Mouse (Mus musculus): Measurements from ENCODE around the gene D17Wsu92e. TPM values are rescaled to one million over a fixed set of nuclear protein-coding genes. Genes with fewer than 3 reads are reported as not detected.
A peak's percentile ranks its signal among the peaks of the same experiment; 100 is the strongest.

D17Wsu92e gene
- polyA plus RNA-seq, 1 experiment from 2014 or later: 15.4 TPM

DNA sequence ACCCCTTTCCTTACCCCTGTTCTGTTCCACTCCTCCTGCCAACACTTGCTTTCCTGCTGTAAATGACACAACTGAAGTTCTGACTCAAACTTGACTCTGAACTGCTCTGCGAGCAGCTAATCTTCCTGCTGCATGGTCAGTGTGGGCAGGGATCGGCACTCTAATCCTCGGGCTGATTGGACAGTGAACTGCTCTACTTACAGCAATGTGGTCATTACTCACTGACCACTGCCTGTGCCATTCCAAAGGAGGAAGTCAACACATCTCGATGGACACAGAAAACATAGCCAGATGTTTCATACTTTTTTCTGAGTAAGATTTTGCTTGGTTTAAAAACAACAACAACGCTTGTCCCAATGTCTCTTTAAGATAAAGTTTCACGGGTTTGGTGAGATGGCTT, 55.4 kb downstream of the D17Wsu92e start:
- H3K4me3 ChIP-seq (ENCODE audit: low read length): no peak overlapping the region
- no peak overlapping the region for H3K9ac ChIP-seq (ENCODE audit: low read length)
- H3K9me3 ChIP-seq (replicated peaks; ENCODE audit: control insufficient read depth, low read length): peaks cover 7% of the 10 kb centered on the region
- H3K27ac ChIP-seq (ENCODE audit: low read length): no peak overlapping the region
- ATAC-seq (replicated peaks; ENCODE audit: extremely low read depth, insufficient read depth, low FRiP score): no peak
- peaks cover 24% of the 10 kb centered on the region for H3K36me3 ChIP-seq (ENCODE audit: control insufficient read depth, insufficient read depth)
- no peaks in the 10 kb centered on the region for H3K27me3 ChIP-seq (ENCODE audit: control insufficient read depth, insufficient read depth, low read length)
- H3K4me1 ChIP-seq (ENCODE audit: control insufficient read depth, insufficient read depth, low read length): peaks cover 4% of the 10 kb centered on the region; the same call in 1 of the 2 replicates
- 96% methylated on average over 6 of the region's 6 CpGs for WGBS
- no peak overlapping the region for H3K4me2 ChIP-seq (ENCODE audit: low read depth, low read length)

DNA sequence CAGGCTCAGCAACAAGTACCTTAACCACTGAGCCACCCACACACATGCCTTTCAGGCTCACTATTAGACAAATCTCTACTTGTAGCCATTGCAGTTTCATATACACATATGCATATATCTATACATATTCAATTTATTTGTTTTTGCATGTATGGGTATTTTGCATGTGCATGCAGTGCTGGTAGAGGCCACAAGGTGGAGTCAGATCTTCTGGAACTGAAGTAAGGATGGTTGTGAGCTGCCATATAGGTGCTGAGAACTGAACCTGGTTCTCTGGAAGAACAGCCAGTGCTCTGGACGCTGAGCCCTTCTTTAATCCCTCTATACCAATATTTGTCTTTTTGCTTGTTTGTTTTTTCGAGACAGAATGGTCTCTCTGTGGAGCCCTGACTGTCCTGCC, 56.0 kb downstream of the D17Wsu92e start:
- Histone ChIP-seq H3K9me3 (replicated peaks; ENCODE audit: control insufficient read depth, low read length) (peaks cover 7% of the 10 kb centered on the region), H3K36me3 (ENCODE audit: control insufficient read depth, insufficient read depth) (peaks cover 24% of the 10 kb centered on the region), H3K4me1 (ENCODE audit: control insufficient read depth, insufficient read depth, low read length) (peaks cover 4% of the 10 kb centered on the region; the same call in 1 of the 2 replicates), H3K9ac (ENCODE audit: low read length) (no peak overlapping the region), H3K4me2 (ENCODE audit: low read depth, low read length) (no peak overlapping the region), H3K27ac (ENCODE audit: low read length) (no peak overlapping the region), H3K27me3 (ENCODE audit: control insufficient read depth, insufficient read depth, low read length) (no peaks in the 10 kb centered on the region), H3K4me3 (ENCODE audit: low read length) (no peak overlapping the region)
- ATAC-seq (replicated peaks; ENCODE audit: extremely low read depth, insufficient read depth, low FRiP score): no peak
- 93% methylated on average over 2 of the region's 2 CpGs for WGBS

- 93% methylated on average over 11 of the region's 11 CpGs for WGBS
- no peak overlapping the region for H3K9ac ChIP-seq (ENCODE audit: low read length)
- H3K27ac ChIP-seq (ENCODE audit: low read length): no peak overlapping the region
- peaks cover 4% of the 10 kb centered on the region; the same call in 1 of the 2 replicates for H3K4me1 ChIP-seq (ENCODE audit: control insufficient read depth, insufficient read depth, low read length)
- no peak overlapping the region for H3K4me2 ChIP-seq (ENCODE audit: low read depth, low read length)
- no peaks in the 10 kb centered on the region for H3K27me3 ChIP-seq (ENCODE audit: control insufficient read depth, insufficient read depth, low read length)
- no peak for ATAC-seq (replicated peaks; ENCODE audit: extremely low read depth, insufficient read depth, low FRiP score)
- H3K36me3 ChIP-seq (ENCODE audit: control insufficient read depth, insufficient read depth): peaks cover 23% of the 10 kb centered on the region
- H3K9me3 ChIP-seq (replicated peaks; ENCODE audit: control insufficient read depth, low read length): peaks cover 7% of the 10 kb centered on the region
- H3K4me3 ChIP-seq (ENCODE audit: low read length): no peak overlapping the region
Measured at GRCm38 (mm10) chr17:27762884-27763283, 57.6 kb downstream of the D17Wsu92e start.

DNA sequence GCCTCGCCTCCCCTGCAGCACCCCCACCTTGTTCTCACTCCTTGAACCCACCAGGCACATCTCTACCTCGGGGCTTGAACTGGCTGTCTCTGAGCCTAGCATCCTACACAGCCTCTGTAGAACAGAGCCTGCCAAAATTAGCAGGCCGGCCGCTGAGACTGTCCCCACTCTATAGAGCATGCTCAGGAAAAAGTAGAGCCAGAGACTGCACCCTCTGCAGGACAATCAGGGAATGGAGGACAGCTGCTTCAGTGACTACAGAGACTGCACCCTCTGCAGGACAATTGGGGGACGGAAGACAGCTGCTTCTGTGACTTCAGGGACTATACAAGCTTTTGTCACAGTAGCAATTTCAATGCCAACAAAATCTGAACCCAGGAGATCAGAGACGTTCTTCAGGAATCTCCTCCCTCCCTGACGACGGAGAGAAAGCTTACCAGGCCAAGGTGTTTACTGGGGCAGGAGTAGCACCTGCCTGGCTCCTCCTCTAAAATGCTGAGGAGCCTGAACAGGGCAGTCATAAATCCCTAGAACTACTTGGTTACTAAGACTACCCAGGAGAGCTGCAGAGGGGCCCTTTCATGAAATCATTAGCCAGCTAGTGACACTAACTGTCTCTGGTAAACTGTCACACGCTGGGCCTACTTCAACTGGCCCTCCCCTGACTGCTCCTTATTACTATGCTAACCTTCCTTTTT, 58.7 kb downstream of the D17Wsu92e start:
- H3K4me1 ChIP-seq (ENCODE audit: control insufficient read depth, insufficient read depth, low read length): peaks cover 4% of the 10 kb centered on the region; the same call in 1 of the 2 replicates
- ATAC-seq (replicated peaks; ENCODE audit: extremely low read depth, insufficient read depth, low FRiP score): peak; percentile 91
- H3K36me3 ChIP-seq (ENCODE audit: control insufficient read depth, insufficient read depth): peaks cover 22% of the 10 kb centered on the region
- 35% methylated on average over 9 of the region's 9 CpGs for WGBS
- H3K9me3 ChIP-seq (replicated peaks; ENCODE audit: control insufficient read depth, low read length): peaks cover 7% of the 10 kb centered on the region
- H3K4me2 ChIP-seq (ENCODE audit: low read depth, low read length): no peak overlapping the region
- no peak overlapping the region for H3K27ac ChIP-seq (ENCODE audit: low read length)
- no peak overlapping the region for H3K9ac ChIP-seq (ENCODE audit: low read length)
- H3K27me3 ChIP-seq (ENCODE audit: control insufficient read depth, insufficient read depth, low read length): no peaks in the 10 kb centered on the region
- no peak overlapping the region for H3K4me3 ChIP-seq (ENCODE audit: low read length)

- no peaks in the 10 kb centered on the region for H3K27me3 ChIP-seq (ENCODE audit: control insufficient read depth, insufficient read depth, low read length)
- peaks cover 7% of the 10 kb centered on the region for H3K9me3 ChIP-seq (replicated peaks; ENCODE audit: control insufficient read depth, low read length)
- no peak overlapping the region for H3K4me2 ChIP-seq (ENCODE audit: low read depth, low read length)
- H3K36me3 ChIP-seq (ENCODE audit: control insufficient read depth, insufficient read depth): peaks cover 7% of the 10 kb centered on the region
- peaks cover 4% of the 10 kb centered on the region; the same call in 1 of the 2 replicates for H3K4me1 ChIP-seq (ENCODE audit: control insufficient read depth, insufficient read depth, low read length)
- no peak overlapping the region for H3K27ac ChIP-seq (ENCODE audit: low read length)
- no peak for ATAC-seq (replicated peaks; ENCODE audit: extremely low read depth, insufficient read depth, low FRiP score)
- 77% methylated on average over 6 of the region's 6 CpGs for WGBS
- H3K9ac ChIP-seq (ENCODE audit: low read length): no peak overlapping the region
- H3K4me3 ChIP-seq (ENCODE audit: low read length): no peak overlapping the region
Measured at GRCm38 (mm10) chr17:27760169-27760568, 60.3 kb downstream of the D17Wsu92e start.

DNA sequence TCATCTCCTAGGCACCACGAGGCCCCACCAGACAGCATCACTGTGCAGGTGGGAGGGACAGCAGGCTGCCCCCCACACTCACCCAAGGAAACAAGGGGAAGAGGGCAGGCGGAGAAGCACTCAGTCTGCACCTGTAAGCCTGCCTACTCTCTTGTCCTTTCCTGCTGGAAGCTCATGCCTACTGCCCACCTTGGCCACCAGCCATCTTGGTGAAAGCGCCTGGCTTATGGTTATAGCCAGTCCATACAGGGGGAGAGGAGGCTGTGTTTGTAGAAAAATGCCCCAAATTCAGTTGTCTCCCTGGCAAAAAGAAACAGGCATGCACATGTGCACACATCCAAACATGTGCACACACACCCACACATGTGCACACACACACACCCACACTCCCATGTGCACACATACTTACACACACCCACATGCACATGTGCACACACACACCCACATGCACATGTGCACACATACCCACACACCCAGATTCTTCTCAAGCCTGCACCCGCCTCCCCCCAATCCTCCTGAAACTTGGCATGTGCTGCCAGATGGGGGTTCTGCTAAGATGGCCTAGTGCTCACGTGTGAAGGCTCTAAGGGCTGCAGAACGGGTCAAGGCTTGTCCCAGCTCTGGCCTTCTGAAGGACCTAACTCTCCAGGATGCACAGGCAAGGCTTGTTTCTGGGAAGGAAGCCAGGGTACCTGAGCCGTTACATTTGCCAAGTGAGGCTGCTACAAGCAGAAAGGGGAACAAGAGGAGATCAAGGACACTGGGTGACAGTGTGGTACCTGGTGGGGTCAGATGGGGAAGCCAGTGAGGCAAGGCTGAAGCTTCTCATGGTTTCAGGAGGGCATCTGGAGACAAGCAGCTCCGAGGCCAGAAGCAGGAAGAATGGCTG, 68.9 kb downstream of the D17Wsu92e start:
- Histone ChIP-seq H3K27ac (ENCODE audit: low read length) (no peak overlapping the region), H3K36me3 (ENCODE audit: control insufficient read depth, insufficient read depth) (peaks cover 4% of the 10 kb centered on the region; the same call in 1 of the 2 replicates), H3K4me2 (ENCODE audit: low read depth, low read length) (no peak overlapping the region), H3K9ac (ENCODE audit: low read length) (no peak overlapping the region), H3K4me3 (ENCODE audit: low read length) (no peak overlapping the region), H3K9me3 (replicated peaks; ENCODE audit: control insufficient read depth, low read length) (no peaks in the 10 kb centered on the region), H3K27me3 (ENCODE audit: control insufficient read depth, insufficient read depth, low read length) (no peaks in the 10 kb centered on the region), H3K4me1 (ENCODE audit: control insufficient read depth, insufficient read depth, low read length) (no peaks in the 10 kb centered on the region)
- WGBS: 83% methylated on average over 8 of the region's 8 CpGs
- ATAC-seq (replicated peaks; ENCODE audit: extremely low read depth, insufficient read depth, low FRiP score): no peak

GRCm38 (mm10) chr17:27750451-27750942, 70.0 kb downstream of the D17Wsu92e start:
- no peak overlapping the region for H3K27ac ChIP-seq (ENCODE audit: low read length)
- peaks cover 4% of the 10 kb centered on the region; the same call in 1 of the 2 replicates for H3K36me3 ChIP-seq (ENCODE audit: control insufficient read depth, insufficient read depth)
- H3K9me3 ChIP-seq (replicated peaks; ENCODE audit: control insufficient read depth, low read length): no peaks in the 10 kb centered on the region
- no peak for ATAC-seq (replicated peaks; ENCODE audit: extremely low read depth, insufficient read depth, low FRiP score)
- H3K4me1 ChIP-seq (ENCODE audit: control insufficient read depth, insufficient read depth, low read length): no peaks in the 10 kb centered on the region
- no peak overlapping the region for H3K9ac ChIP-seq (ENCODE audit: low read length)
- H3K4me2 ChIP-seq (ENCODE audit: low read depth, low read length): no peak overlapping the region
- H3K27me3 ChIP-seq (ENCODE audit: control insufficient read depth, insufficient read depth, low read length): no peaks in the 10 kb centered on the region
- 89% methylated on average over 6 of the region's 6 CpGs for WGBS
- no peak overlapping the region for H3K4me3 ChIP-seq (ENCODE audit: low read length)

DNA sequence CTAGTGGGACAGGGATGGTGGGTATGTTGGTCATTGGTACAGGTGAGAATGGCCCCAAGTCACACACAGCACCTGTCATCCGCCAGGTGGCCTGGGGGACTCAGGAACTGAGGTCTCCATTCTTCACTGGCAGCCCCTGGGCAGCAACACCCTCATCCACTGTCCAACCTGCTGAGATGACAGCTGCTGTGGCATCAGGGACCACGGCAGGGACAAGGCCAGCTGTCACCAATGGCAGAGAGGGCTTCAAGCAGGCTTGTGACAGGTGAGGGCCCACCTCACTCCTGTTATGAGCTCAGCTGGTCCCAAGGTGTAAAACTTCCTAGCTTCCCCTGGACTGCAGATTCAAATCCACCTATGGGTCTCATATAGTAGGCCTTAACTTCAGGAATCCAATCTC, 72.3 kb downstream of the D17Wsu92e start:
- Histone ChIP-seq H3K9ac (ENCODE audit: low read length) (no peak overlapping the region), H3K9me3 (replicated peaks; ENCODE audit: control insufficient read depth, low read length) (no peaks in the 10 kb centered on the region), H3K27ac (ENCODE audit: low read length) (no peak overlapping the region), H3K4me3 (ENCODE audit: low read length) (no peak overlapping the region), H3K36me3 (ENCODE audit: control insufficient read depth, insufficient read depth) (peaks cover 4% of the 10 kb centered on the region; the same call in 1 of the 2 replicates), H3K4me2 (ENCODE audit: low read depth, low read length) (no peak overlapping the region), H3K27me3 (ENCODE audit: control insufficient read depth, insufficient read depth, low read length) (no peaks in the 10 kb centered on the region), H3K4me1 (ENCODE audit: control insufficient read depth, insufficient read depth, low read length) (no peaks in the 10 kb centered on the region)
- no peak for ATAC-seq (replicated peaks; ENCODE audit: extremely low read depth, insufficient read depth, low FRiP score)
- 78% methylated on average over 2 of the region's 2 CpGs for WGBS

DNA sequence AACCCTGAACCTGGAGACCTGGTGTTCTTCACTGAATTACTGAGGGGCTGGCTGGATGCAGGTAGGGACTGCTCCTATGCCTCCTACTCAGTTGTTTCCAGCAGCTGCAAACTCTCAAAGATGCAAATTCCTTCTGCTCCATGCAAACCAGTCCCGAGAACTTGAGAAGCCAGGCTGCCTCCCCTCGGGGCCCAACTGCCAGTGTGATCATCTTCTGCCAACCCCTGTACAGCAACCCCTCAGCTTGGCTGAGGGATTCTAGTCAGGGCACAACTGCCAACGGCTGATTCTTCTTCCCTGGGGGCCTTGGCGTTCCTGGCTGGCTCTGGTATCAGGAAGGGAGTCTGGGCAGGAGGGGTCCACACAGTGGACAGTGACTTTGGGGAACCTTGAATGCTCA, 74.0 kb downstream of the D17Wsu92e start:
- ATAC-seq (replicated peaks; ENCODE audit: extremely low read depth, insufficient read depth, low FRiP score): no peak
- 51% methylated on average over 4 of the region's 4 CpGs for WGBS
- Histone ChIP-seq H3K27me3 (ENCODE audit: control insufficient read depth, insufficient read depth, low read length) (no peaks in the 10 kb centered on the region), H3K4me3 (ENCODE audit: low read length) (no peak overlapping the region), H3K9ac (ENCODE audit: low read length) (no peak overlapping the region), H3K4me1 (ENCODE audit: control insufficient read depth, insufficient read depth, low read length) (no peaks in the 10 kb centered on the region), H3K9me3 (replicated peaks; ENCODE audit: control insufficient read depth, low read length) (no peaks in the 10 kb centered on the region), H3K27ac (ENCODE audit: low read length) (no peak overlapping the region), H3K36me3 (ENCODE audit: control insufficient read depth, insufficient read depth) (0 out of 2 replicates have a peak, but pooled peaks cover 2% of the 10 kb centered on the region), H3K4me2 (ENCODE audit: low read depth, low read length) (no peak overlapping the region)

Measured in heart, embryonic 16.5 days (tissue).